Mouse (Mus musculus) forebrain, embryonic 10.5 days (tissue): Measurements from ENCODE around the gene Wdr13. TPM values are rescaled to one million over a fixed set of nuclear protein-coding genes. Genes with fewer than 3 reads are reported as not detected.
A peak's percentile ranks its signal among the peaks of the same experiment; 100 is the strongest.

ENCODE experiments used
- DNase-seq: peaks from one replicate; pipeline ENCODE4 v3.0.0-alpha.2; 2017; ENCODE audit warnings: low spot score; ENCODE audit errors: extremely low spot score
- H3K27ac ChIP-seq: fragments of 300-500 bp; sonication (generic); 2 replicates; pipeline ENCODE4 v1.5.1; 2016; ENCODE audit warnings: mild to moderate bottlenecking
- H3K27me3 ChIP-seq: fragments of 300-500 bp; sonication (generic); 2 replicates; pipeline ENCODE4 v1.6.1; 2016; ENCODE audit warnings: mild to moderate bottlenecking; ENCODE audit not compliant: poor library complexity, severe bottlenecking
- H3K36me3 ChIP-seq: fragments of 300-500 bp; sonication (generic); replicated peaks from 2 replicates; pipeline ENCODE4 v1.6.1; 2016; ENCODE audit warnings: mild to moderate bottlenecking, moderate library complexity
- H3K4me1 ChIP-seq: fragments of 300-500 bp; sonication (generic); 2 replicates; pipeline ENCODE4 v1.6.1; 2016
- H3K4me3 ChIP-seq: fragments of 300-500 bp; sonication (generic); 2 replicates; pipeline ENCODE4 v1.5.1; 2016; ENCODE audit warnings: mild to moderate bottlenecking, moderate library complexity
- H3K9me3 ChIP-seq: fragments of 300-500 bp; sonication (generic); 2 replicates; pipeline ENCODE4 v1.6.1; 2016; ENCODE audit warnings: mild to moderate bottlenecking, moderate library complexity
- WGBS: fragments of 180-500 bp; shearing (Covaris S2); methylation state at CpG from one replicate; pipeline ENCODE4 v1.1.7; 2016; 5-methylcytosine and 5-hydroxymethylcytosine counted together
- polyA plus RNA-seq: library from polyadenylated mRNA; unstranded; fragments of >200 nt; fragmentation: Nextera tagmentation; extraction: Ambion mirVana; gene quantifications from 2 replicates; pipeline ENCODE4 v1.2.1, GENCODE M21; 2016

Wdr13 gene
- 23.7 and 24.4 TPM in 2 replicates for polyA plus RNA-seq

- WGBS = 12% methylated on average over 39 of the region's 40 CpGs
Measured at GRCm38 (mm10) chrX:8132017-8132976, at the start of gene Wdr13. TSS of gene Wdr13 (minus strand) at chrX:8132892.

GRCm38 (mm10) chrX:8179646-8180045 is 47.0 kb upstream of the Wdr13 start:
- 95% methylated on average over 5 of the region's 5 CpGs for WGBS
- Histone ChIP-seq H3K4me3 (no peak overlapping the region), H3K27ac (no peak overlapping the region)

More at GRCm38 (mm10) chrX:8132017-8132976, at the start of gene Wdr13:
- no peaks in the 10 kb centered on the region for H3K27me3 ChIP-seq
- peak within 1 kb of the TSS; percentile 64 for H3K4me3 ChIP-seq
- peaks cover 6% of the 10 kb centered on the region for H3K4me1 ChIP-seq
- H3K9me3 ChIP-seq = 0 out of 2 replicates have a peak, but pooled peaks cover 3% of the 10 kb centered on the region
- DNase-seq = peak; percentile 84
- peak within 1 kb of the TSS; percentile 90 for H3K27ac ChIP-seq
- H3K36me3 ChIP-seq = peaks cover 27% of the 10 kb centered on the region

GRCm38 (mm10) chrX:8178871-8179270 is 46.2 kb upstream of the Wdr13 start:
- H3K27me3 ChIP-seq = no peaks in the 10 kb centered on the region
- no peaks in the 10 kb centered on the region for H3K36me3 ChIP-seq
- no peak overlapping the region for H3K4me3 ChIP-seq
- H3K27ac ChIP-seq = no peak overlapping the region
- H3K4me1 ChIP-seq = peaks cover 7% of the 10 kb centered on the region; the same call in 1 of the 2 replicates
- no peak for DNase-seq
- 100% methylated on average over 2 of the region's 2 CpGs for WGBS
- H3K9me3 ChIP-seq = peaks cover 5% of the 10 kb centered on the region; the same call in 1 of the 2 replicates

More at GRCm38 (mm10) chrX:8179646-8180045, 47.0 kb upstream of the Wdr13 start:
- Histone ChIP-seq H3K27me3 (no peaks in the 10 kb centered on the region), H3K36me3 (no peaks in the 10 kb centered on the region), H3K4me1 (peaks cover 6% of the 10 kb centered on the region; the same call in 1 of the 2 replicates), H3K9me3 (peaks cover 5% of the 10 kb centered on the region; the same call in 1 of the 2 replicates)
- DNase-seq = no peak

- WGBS = 12% methylated on average over 56 of the region's 56 CpGs
- Histone ChIP-seq H3K27ac (peak within 1 kb of the TSS; percentile 84), H3K4me3 (peak within 1 kb of the TSS; percentile 65), H3K4me1 (peaks cover 7% of the 10 kb centered on the region; the same call in 1 of the 2 replicates), H3K27me3 (no peaks in the 10 kb centered on the region), H3K9me3 (peaks cover 5% of the 10 kb centered on the region; the same call in 1 of the 2 replicates), H3K36me3 (peaks cover 10% of the 10 kb centered on the region)
- peak; percentile 81 for DNase-seq
Measured at GRCm38 (mm10) chrX:8175504-8176385, 43.1 kb upstream of the Wdr13 start, which contains the start of gene Tbc1d25. TSS of gene Tbc1d25 (minus strand) at chrX:8176181.

GRCm38 (mm10) chrX:8175169-8175503 is 42.4 kb upstream of the Wdr13 start:
- no peak for DNase-seq
- Histone ChIP-seq H3K4me1 (peaks cover 7% of the 10 kb centered on the region; the same call in 1 of the 2 replicates), H3K36me3 (peaks cover 16% of the 10 kb centered on the region), H3K9me3 (peaks cover 5% of the 10 kb centered on the region; the same call in 1 of the 2 replicates), H3K4me3 (peak overlapping the region; percentile 65), H3K27me3 (no peaks in the 10 kb centered on the region), H3K27ac (peak overlapping the region; percentile 84)
- WGBS = 17% methylated on average over 4 of the region's 4 CpGs

- no peak for DNase-seq
- 93% methylated on average over 8 of the region's 10 CpGs for WGBS
- Histone ChIP-seq H3K27ac (no peak overlapping the region), H3K4me3 (no peak overlapping the region), H3K27me3 (no peaks in the 10 kb centered on the region), H3K9me3 (no peaks in the 10 kb centered on the region), H3K36me3 (peaks cover 21% of the 10 kb centered on the region), H3K4me1 (no peaks in the 10 kb centered on the region)
Measured at GRCm38 (mm10) chrX:8167716-8168647, 35.3 kb upstream of the Wdr13 start.

GRCm38 (mm10) chrX:8164471-8164870 is 31.8 kb upstream of the Wdr13 start:
- H3K4me3 ChIP-seq = no peak overlapping the region
- no peak for DNase-seq
- WGBS = 93% methylated on average over 4 of the region's 4 CpGs
- no peak overlapping the region for H3K27ac ChIP-seq
- no peaks in the 10 kb centered on the region for H3K27me3 ChIP-seq
- 0 out of 2 replicates have a peak, but pooled peaks cover 2% of the 10 kb centered on the region for H3K36me3 ChIP-seq
- no peaks in the 10 kb centered on the region for H3K4me1 ChIP-seq
- no peaks in the 10 kb centered on the region for H3K9me3 ChIP-seq

GRCm38 (mm10) chrX:8163076-8163475 is 30.4 kb upstream of the Wdr13 start:
- no peaks in the 10 kb centered on the region for H3K4me1 ChIP-seq
- no peak overlapping the region for H3K27ac ChIP-seq
- WGBS = 90% methylated on average over 5 of the region's 5 CpGs
- 0 out of 2 replicates have a peak, but pooled peaks cover 2% of the 10 kb centered on the region for H3K36me3 ChIP-seq
- no peak overlapping the region for H3K4me3 ChIP-seq
- H3K9me3 ChIP-seq = no peaks in the 10 kb centered on the region
- H3K27me3 ChIP-seq = no peaks in the 10 kb centered on the region
- DNase-seq = no peak

GRCm38 (mm10) chrX:8145153-8145991 is 12.7 kb upstream of the Wdr13 start, which contains the start of gene Rbm3:
TSS of gene Rbm3 (minus strand) at chrX:8145880.
- WGBS = 21% methylated on average over 53 of the region's 65 CpGs
- Histone ChIP-seq H3K4me3 (peak within 1 kb of the TSS; percentile 65), H3K36me3 (peaks cover 38% of the 10 kb centered on the region), H3K9me3 (peaks cover 7% of the 10 kb centered on the region; the same call in 1 of the 2 replicates), H3K27me3 (no peaks in the 10 kb centered on the region), H3K27ac (peak within 1 kb of the TSS; percentile 94), H3K4me1 (peaks cover 16% of the 10 kb centered on the region)
- peak; percentile 81 for DNase-seq

GRCm38 (mm10) chrX:8143750-8144149 is 11.1 kb upstream of the Wdr13 start:
- Histone ChIP-seq H3K9me3 (peaks cover 7% of the 10 kb centered on the region; the same call in 1 of the 2 replicates), H3K4me3 (peak overlapping the region; percentile 65), H3K27ac (peak overlapping the region; percentile 94), H3K36me3 (peaks cover 54% of the 10 kb centered on the region), H3K27me3 (no peaks in the 10 kb centered on the region), H3K4me1 (peaks cover 16% of the 10 kb centered on the region)
- DNase-seq = no peak
- 78% methylated on average over 7 of the region's 7 CpGs for WGBS

- peaks cover 62% of the 10 kb centered on the region for H3K36me3 ChIP-seq
- 94% methylated on average over 7 of the region's 7 CpGs for WGBS
- peaks cover 7% of the 10 kb centered on the region; the same call in 1 of the 2 replicates for H3K9me3 ChIP-seq
- H3K4me1 ChIP-seq = peaks cover 16% of the 10 kb centered on the region
- H3K27ac ChIP-seq = no peak overlapping the region
- H3K4me3 ChIP-seq = peak overlapping the region; percentile 65; the same call in 1 of the 2 replicates
- no peaks in the 10 kb centered on the region for H3K27me3 ChIP-seq
- DNase-seq = no peak
Measured at GRCm38 (mm10) chrX:8142948-8143347, 10.3 kb upstream of the Wdr13 start.
